Mouse (Mus musculus) monocyte, adult 5-6 weeks (primary cell): ENCODE measurements around the gene Snx14. TPM values are rescaled to one million over a fixed set of nuclear protein-coding genes. Genes with fewer than 3 reads are reported as not detected.

Experiments used
- ATAC-seq: fragments of 153-309, 156-312 bp; replicated peaks from 2 replicates; pipeline ENCODE4 v1.8.0; 2017; ENCODE audit warnings: mild to moderate bottlenecking; ENCODE audit not compliant: low TSS enrichment, insufficient number of reproducible peaks, severe bottlenecking, poor library complexity, low FRiP score
- total RNA-seq: library from RNA; stranded (forward); fragments of 200-1000, 200-491, 200-594 nt; gene quantifications from 3 replicates; pipeline ENCODE4 v1.2.3, GENCODE M21; 2017

The Snx14 gene
- total RNA-seq, 1 experiment from 2014 or later: 34.1 TPM

- ATAC-seq: no peak
Observed at GRCm38 (mm10) chr9:88398461-88398860, 40.3 kb downstream of the Snx14 start.

- no peak for ATAC-seq
Observed at GRCm38 (mm10) chr9:88394852-88395251, 43.9 kb downstream of the Snx14 start.

- no peak for ATAC-seq
Observed at GRCm38 (mm10) chr9:88388826-88389225, 49.9 kb downstream of the Snx14 start.

GRCm38 (mm10) chr9:88380542-88380941, 58.2 kb downstream of the Snx14 start:
- no peak for ATAC-seq

- ATAC-seq: peak; percentile 61
Observed at GRCm38 (mm10) chr9:88380076-88380475, 58.7 kb downstream of the Snx14 start.

- no peak for ATAC-seq
Observed at GRCm38 (mm10) chr9:88379057-88379456, 59.7 kb downstream of the Snx14 start.

GRCm38 (mm10) chr9:88377483-88377882, 61.3 kb downstream of the Snx14 start:
- peak; percentile 49; the same call in 1 of the 2 replicates for ATAC-seq

GRCm38 (mm10) chr9:88373001-88373400, 65.8 kb downstream of the Snx14 start:
- no peak for ATAC-seq

GRCm38 (mm10) chr9:88371201-88371600, 67.6 kb downstream of the Snx14 start:
- no peak for ATAC-seq

GRCm38 (mm10) chr9:88369666-88370065, 69.1 kb downstream of the Snx14 start:
- ATAC-seq: no peak

GRCm38 (mm10) chr9:88368476-88368875, 70.3 kb downstream of the Snx14 start:
- ATAC-seq: no peak

- no peak for ATAC-seq
Observed at GRCm38 (mm10) chr9:88367751-88368150, 71.0 kb downstream of the Snx14 start.

- ATAC-seq: no peak
Observed at GRCm38 (mm10) chr9:88367322-88367721, 71.4 kb downstream of the Snx14 start.

- ATAC-seq: no peak
Observed at GRCm38 (mm10) chr9:88366819-88367218, 71.9 kb downstream of the Snx14 start.

GRCm38 (mm10) chr9:88366308-88366707, 72.5 kb downstream of the Snx14 start:
- ATAC-seq: no peak

GRCm38 (mm10) chr9:88363102-88363501, 75.7 kb downstream of the Snx14 start:
- ATAC-seq: no peak

GRCm38 (mm10) chr9:88362055-88362850, 76.5 kb downstream of the Snx14 start:
- no peak for ATAC-seq

GRCm38 (mm10) chr9:88361211-88361909, 77.4 kb downstream of the Snx14 start:
- no peak for ATAC-seq

GRCm38 (mm10) chr9:88359140-88359539, 79.6 kb downstream of the Snx14 start:
- ATAC-seq: no peak

GRCm38 (mm10) chr9:88357173-88357572, 81.6 kb downstream of the Snx14 start:
- ATAC-seq: no peak
